Mouse (Mus musculus) G1E (cell line): ENCODE data around the gene Ankrd39.

Source experiments
- CTCF ChIP-seq: IDR thresholded peaks from 2 replicates; pipeline ENCODE4 v1.5.1; 2012; ENCODE audit warnings: low read depth, low read length, inconsistent platforms, mixed read lengths
- GATA1 ChIP-seq: IDR thresholded peaks from 2 replicates; pipeline ENCODE4 v1.6.1; 2012; ENCODE audit warnings: borderline replicate concordance, low read length, inconsistent platforms, mixed read lengths

DNA sequence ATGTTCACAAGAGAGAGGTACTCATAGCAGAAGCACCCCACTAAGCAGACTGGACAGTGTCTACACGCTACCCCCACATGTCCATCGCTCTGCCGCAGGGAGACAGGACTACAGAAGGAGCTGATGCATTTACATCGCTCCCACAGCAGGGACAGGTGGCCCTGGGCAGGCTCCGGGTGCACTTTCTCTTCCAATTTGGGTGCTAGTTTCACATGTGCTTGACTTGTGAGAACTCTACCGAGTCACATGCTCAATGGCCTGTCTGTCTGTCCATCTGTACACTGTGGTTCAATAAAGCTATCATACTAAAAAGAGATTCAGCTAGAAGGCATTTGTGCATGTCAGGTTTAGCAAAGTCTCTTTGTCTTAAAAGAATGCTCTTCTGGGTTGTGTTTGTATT lies 40.6 kb upstream of the Ankrd39 start:
- no peak for TF ChIP-seq GATA1
- no peak for TF ChIP-seq CTCF
